Mouse (Mus musculus) left cerebral cortex, adult 2 months (tissue): Measurements from ENCODE around the gene Ccdc24. TPM values are rescaled to one million over a fixed set of nuclear protein-coding genes. Genes with fewer than 3 reads are reported as not detected.
A peak's percentile ranks its signal among the peaks of the same experiment; 100 is the strongest.

ENCODE experiments used
- DNase-seq, 2 experiments: peaks; one replicate each; pipeline ENCODE4 v3.0.0; 2021 to 2022; ENCODE audit warnings: low spot score in 2 of 2, mixed read lengths in 1 of 2; ENCODE audit errors: extremely low spot score in 1 of 2
- H3K27ac ChIP-seq: fragments of 200-600 bp; 2 replicates; pipeline ENCODE4 v1.8.1; 2022
- H3K4me3 ChIP-seq: fragments of 200-600 bp; 2 replicates; pipeline ENCODE4 v1.8.1; 2022
- CTCF ChIP-seq: fragments of 200-600 bp; IDR thresholded peaks from 2 replicates; pipeline ENCODE4 v1.8.1; 2022; ENCODE audit warnings: antibody characterized with exemption, mild to moderate bottlenecking, moderate library complexity
- intact Hi-C: fragments of 180-260 bp; cut with DNase I; formaldehyde crosslinking; loops from one replicate; pipeline ENCODE4 v1.15.1; 2025
- total RNA-seq, 2 experiments: library from RNA; stranded (reverse); gene quantifications; 2 replicates each; pipeline ENCODE4 v1.2.3; 2021

Ccdc24 gene
- total RNA-seq, 2 experiments from 2014 or later: 0.94 to 1.4 TPM

DNA sequence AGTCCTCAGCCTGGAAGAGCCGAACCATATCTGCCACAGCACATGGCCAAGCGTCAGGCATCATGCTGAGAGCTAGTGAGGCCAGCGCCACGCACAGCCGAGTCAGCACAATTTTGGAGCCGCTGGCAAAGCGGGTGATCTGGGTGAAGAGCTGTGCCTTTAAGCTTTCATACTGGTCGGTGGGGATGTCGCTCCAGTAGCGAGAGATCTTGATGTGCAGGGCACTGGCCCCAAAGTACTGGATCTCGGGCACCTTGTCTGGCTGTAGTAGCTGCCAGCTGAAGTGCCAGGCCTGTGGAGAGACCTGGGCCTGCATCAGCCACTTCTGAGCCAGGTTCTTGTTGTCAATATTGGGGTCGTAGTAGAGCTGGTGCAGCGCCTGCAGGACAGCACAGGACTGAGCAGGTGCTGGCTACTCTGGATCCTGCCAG, 39.8 kb upstream of the Ccdc24 start:
- intact Hi-C loops: no loop called here
- peak overlapping the region; percentile 7; the same call in 1 of the 2 replicates for H3K4me3 ChIP-seq

DNA sequence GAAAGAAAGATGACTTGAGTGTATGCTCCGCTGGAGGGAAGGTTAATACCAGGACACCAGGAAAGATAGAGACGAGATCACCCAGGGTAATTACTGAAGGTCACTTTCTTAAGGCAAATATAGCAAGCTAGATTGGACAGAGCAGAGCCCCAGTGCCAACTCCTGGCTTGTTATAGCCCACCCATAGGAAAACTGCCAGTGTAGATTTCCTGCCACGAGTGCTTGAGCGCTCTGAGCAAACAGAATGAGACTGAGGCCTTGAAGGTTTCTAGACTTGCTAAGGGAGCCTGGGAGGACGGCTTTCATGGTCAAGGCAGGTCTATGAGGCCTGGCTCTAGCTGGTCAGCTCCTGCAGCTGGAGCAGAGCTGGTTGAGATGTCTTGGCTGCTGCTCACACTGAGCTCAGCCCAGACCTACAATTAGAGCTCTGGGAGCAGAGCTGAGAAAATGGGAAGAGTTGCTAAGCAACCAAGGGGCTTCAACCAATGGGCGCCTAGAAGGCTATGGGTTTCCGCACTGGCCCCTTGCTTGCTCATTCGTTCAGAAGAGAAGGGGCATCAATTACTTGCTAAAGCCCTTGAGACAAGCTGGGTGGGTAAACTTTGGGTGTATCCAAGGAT, 36.6 kb upstream of the Ccdc24 start:
- no peak for DNase-seq
- H3K27ac ChIP-seq: peak overlapping the region; percentile 67
- H3K4me3 ChIP-seq: peak overlapping the region; percentile 29; the same call in 1 of the 2 replicates
- no peak for TF ChIP-seq CTCF
- intact Hi-C loops: no loop called here

More for the DNA sequence above, 39.8 kb upstream of the Ccdc24 start:
- no peak overlapping the region for H3K27ac ChIP-seq
- no peak for TF ChIP-seq CTCF
- no peak for DNase-seq

DNA sequence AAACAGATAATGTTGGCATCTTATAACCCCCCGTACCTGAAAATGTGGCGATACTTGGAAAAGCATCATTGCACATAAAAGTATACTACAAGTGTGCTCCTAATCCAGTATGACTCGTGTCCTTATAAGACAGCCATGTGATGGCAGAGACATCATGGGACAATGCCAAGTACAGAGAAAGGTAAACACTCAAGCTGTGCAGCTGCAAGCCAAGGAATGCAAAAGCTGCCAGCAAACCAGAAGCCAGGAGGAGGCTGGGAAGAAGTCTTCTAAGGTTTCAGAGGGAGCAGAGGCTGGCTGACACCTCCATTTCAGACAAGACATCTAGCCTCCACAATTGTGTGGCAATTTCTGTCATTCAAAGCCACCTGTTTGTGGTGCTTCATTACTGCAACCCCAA, 33.8 kb upstream of the Ccdc24 start:
- DNase-seq: no peak
- intact Hi-C loops: no loop called here
- Histone ChIP-seq H3K27ac (peak overlapping the region; percentile 24; the same call in 1 of the 2 replicates), H3K4me3 (no peak overlapping the region)
- no peak for TF ChIP-seq CTCF

DNA sequence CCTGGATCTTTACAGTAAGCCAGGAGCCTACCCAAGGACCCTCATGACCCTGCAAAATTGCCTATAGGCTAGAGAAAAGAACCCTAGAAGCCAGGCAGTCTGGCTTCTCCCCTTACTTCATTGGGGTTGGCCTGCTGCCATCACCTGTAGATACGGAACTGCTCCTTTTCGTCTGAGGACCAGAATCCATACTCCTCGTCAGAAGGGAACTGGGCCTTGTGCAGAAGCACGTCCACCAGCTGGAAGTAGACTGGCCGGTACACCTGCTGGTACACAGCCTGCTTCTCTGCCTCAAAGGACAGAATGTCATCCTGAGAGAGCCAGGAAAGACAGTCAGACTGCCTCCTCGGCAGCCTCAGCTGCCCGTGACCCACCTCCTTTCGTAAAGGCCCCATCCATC, 32.4 kb upstream of the Ccdc24 start:
- DNase-seq: no peak
- no peak for TF ChIP-seq CTCF
- intact Hi-C loops: no loop called here
- Histone ChIP-seq H3K4me3 (no peak overlapping the region), H3K27ac (peak overlapping the region; percentile 40)

DNA sequence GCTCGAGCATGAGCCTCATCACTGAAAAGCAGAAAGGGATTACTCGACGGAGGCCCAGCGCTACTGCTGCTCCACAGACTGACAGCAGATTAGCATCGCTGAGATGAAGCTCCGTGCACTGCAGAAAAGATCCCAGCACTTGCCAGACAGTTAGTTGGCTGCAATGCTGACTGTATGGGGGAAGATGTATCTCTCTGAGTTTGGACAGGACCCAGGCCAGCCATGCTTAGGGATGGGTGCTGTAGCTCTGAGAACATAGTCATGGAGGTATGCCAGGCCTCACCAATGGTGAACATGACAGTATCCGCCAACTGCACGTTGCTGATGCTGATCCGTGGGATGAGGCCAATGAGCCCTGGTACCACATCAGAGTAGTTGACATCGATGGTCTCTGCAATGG, 31.7 kb upstream of the Ccdc24 start:
- Histone ChIP-seq H3K27ac (peak overlapping the region; percentile 40; the same call in 1 of the 2 replicates), H3K4me3 (no peak overlapping the region)
- no peak for DNase-seq
- intact Hi-C loops: no loop called here
- no peak for TF ChIP-seq CTCF

DNA sequence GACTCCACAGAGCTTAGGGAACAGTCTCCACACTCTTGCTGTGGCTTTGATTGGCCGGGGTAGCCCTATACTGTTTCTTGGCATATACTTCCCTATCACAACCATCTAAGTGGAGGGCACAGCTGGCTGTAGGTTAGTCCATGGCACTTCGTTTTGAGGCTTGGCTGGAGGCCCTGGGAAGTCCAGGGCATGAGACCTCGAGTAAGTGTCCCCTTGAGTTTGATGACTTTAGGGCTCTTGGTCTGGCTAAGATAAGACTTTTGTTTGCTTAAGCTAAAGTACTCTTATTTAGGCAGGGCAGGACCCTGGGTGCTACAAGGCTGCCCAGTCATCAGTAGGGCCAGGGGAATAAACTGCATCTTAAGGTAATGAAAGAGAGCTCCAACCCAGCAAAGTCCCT, 25.8 kb upstream of the Ccdc24 start:
- H3K4me3 ChIP-seq: no peak overlapping the region
- TF ChIP-seq CTCF: no peak
- intact Hi-C loops: no loop called here
- H3K27ac ChIP-seq: no peak overlapping the region
- no peak for DNase-seq

DNA sequence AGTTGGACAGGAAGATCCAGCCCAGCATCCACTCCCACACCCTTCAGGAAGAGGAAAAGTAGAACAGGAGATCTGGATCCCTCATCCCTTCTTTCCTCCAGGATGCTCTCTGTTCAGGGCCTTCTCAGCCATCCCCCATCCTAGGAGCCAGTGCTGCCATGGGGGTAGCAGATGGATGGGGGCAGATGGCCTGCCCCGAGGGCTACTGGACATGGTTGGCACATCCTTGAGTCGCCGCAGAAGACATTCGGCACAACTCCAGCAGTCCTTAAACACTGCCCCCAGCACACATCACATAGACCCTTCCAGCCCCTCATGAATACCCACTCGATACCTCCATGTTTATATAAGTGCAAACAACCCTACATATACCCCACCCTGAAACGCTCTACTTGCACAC, 23.7 kb upstream of the Ccdc24 start:
- intact Hi-C loops: no loop called here
- DNase-seq: no peak
- no peak for TF ChIP-seq CTCF
- no peak overlapping the region for H3K4me3 ChIP-seq
- H3K27ac ChIP-seq: no peak overlapping the region

DNA sequence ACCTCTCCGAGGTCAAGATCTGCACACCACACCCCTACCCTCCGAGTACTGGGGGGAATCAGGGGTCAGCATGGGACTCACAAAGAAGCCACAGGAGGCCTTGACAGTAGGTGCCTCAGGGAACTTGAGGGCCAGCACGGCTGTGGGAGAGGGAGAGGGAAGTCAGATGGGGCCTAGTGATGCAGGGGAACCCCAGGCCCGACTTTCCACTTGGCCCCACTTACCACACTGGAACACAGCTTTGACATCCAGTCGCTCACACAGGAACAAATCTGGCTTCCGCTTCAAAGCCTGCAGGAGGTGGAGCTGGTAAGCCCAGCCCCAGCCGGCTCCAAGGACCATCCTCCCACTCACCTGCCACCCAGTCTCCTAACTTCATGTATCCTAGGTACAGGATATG, 23.0 kb upstream of the Ccdc24 start:
- TF ChIP-seq CTCF: no peak
- no peak overlapping the region for H3K4me3 ChIP-seq
- no peak for DNase-seq
- no peak overlapping the region for H3K27ac ChIP-seq
- intact Hi-C loops: loop anchor here (1.0 kb wide), 1 partner anchor 8 kb away; no protein-coding TSS in a partner anchor

DNA sequence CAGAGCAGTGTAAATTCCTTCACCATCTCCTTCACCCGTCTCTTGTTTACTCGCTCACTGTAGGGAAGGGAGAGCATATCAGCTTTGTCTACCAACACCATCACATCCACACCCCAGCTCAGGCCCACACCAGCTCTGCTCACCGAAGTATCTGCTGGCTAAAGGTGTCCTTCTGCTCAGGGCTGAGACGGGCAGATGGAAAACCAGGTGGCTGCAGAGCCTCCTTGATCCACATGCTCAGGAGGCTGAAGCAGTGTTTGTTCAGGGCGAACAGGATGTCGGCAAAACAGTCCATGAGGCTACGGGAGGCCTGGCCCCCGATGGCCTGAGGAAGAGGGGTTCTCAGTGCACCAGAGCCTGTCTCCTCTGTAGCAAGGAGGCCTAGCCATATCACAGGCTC, 22.2 kb upstream of the Ccdc24 start:
- H3K27ac ChIP-seq: no peak overlapping the region

DNA sequence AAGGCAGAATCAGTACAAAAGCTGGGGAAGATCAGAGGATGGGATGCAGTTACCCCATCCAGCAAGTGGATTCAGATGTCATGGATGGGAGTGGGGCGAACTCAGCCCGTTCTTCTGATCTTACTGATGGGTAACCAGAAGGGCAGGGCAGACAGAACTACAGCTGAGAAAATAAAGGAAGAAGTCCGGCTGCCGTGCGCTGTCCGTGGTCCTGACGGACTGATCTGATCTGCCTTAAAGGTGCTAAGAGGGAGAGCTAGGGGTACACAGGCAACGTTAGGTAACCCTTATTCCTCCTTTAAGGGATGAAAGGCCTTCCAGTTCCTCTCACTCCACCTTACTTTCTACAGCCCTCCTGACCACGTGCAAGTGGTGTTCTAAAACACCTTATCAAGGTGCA, 21.0 kb upstream of the Ccdc24 start:
- Histone ChIP-seq H3K27ac (no peak overlapping the region), H3K4me3 (no peak overlapping the region)
- DNase-seq: no peak
- intact Hi-C loops: no loop called here
- no peak for TF ChIP-seq CTCF

More for the DNA sequence above, 22.2 kb upstream of the Ccdc24 start:
- DNase-seq: no peak
- intact Hi-C loops: no loop called here
- no peak overlapping the region for H3K4me3 ChIP-seq
- no peak for TF ChIP-seq CTCF

DNA sequence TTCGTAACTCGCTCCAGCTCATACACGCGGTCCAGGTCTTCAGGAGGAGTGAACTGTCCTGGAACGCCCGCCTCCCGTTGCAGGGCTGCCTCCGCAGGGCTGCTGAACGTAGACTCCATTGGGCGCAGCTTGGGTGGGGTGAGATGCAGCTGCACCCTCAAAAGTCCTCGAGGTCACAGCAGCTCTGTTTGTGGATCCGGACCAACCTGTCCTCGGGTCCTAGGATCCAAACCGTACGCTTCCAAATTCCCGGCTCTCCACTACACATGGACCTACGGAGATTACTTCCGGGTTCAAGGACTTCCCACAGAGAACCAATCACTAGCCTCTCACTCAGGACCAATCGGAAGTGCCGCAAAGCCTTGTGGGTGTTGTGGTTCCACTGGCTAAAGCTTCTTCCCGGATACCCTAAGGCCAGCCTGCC, 19.4 kb upstream of the Ccdc24 start, which contains the start of gene Dph2:
TSS of gene Dph2 (minus strand) at position 295 of the 424 bp plus-strand sequence.
- intact Hi-C loops: no loop called here
- H3K4me3 ChIP-seq: peak within 1 kb of the TSS; percentile 67
- peak within 1 kb of the TSS; percentile 6; the same call in 1 of the 2 replicates for H3K27ac ChIP-seq
- DNase-seq: peak; percentile 73 to 80
- TF ChIP-seq CTCF: no peak

DNA sequence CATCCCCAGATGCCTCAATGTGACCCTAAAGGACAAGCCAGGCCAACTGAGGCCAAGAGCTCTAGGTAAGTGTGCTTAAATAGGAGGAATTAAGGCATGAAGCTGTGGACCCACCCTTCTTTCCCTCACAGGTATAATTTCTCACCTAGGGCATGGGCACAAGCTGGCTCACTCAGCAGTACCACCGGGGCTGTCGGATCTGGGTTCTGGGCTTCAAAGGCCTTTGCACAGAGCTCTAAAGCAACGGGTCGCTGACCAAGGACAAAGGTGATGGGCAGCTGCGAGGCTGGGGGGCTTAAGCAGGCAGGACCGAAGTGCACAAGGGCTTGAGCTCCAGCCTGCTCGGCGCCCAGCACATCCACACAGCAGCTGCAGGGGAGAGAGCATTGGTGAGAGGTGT, 18.4 kb upstream of the Ccdc24 start:
- intact Hi-C loops: no loop called here
- no peak overlapping the region for H3K27ac ChIP-seq
- no peak overlapping the region for H3K4me3 ChIP-seq
- no peak for TF ChIP-seq CTCF
- DNase-seq: no peak

DNA sequence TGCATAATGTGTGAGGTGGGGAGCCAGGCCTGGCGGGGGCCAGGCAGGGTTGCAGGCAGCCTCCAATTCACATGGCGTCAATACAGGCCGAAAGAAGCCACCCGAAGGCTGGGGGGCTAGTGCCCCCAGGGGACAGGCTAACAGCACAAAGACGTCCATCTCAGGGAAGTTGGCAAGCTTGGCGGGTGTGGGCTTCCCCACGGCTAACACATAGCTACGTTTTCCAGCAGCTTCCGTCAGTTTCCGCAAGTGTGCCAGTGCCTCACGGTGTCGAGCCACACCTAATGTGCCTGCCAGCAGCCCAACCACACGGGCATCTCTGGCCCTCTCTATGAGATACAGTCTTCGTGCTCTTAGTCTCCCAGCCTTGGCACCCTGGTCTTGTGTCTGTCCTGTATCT, 17.7 kb upstream of the Ccdc24 start:
- intact Hi-C loops: no loop called here
- no peak for TF ChIP-seq CTCF
- DNase-seq: no peak
- no peak overlapping the region for H3K27ac ChIP-seq
- no peak overlapping the region for H3K4me3 ChIP-seq
